Mouse (Mus musculus) 416B (cell line): ENCODE data around the gene Atxn7l2.

ENCODE experiments used
- DNase-seq: peaks from one replicate; pipeline ENCODE4 v3.0.0; 2011; ENCODE audit warnings: low read depth

Gene Atxn7l2

DNA sequence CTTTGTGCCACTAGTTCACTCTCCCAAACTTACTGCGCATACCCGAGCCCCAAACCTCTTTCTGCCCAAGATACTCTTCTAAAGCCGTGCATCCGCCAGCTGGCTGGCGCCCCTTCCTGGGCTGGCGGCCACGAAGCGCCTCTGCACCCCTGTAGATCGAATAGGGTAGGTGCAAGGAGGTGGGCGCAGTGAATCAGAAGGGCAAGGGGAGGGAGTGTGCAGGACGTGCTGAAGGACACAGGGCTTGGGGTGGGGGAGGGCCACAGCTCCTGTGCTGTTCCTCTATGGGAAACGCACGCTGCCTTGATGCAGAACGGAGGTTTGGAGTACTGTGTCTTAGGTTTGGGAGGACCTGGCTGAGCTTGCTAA, at the start of gene Atxn7l2:
Gene Atxn7l2 (minus strand): TSS at position 164 of the 369 bp plus-strand sequence.
- DNase-seq = peak; percentile 85

DNA sequence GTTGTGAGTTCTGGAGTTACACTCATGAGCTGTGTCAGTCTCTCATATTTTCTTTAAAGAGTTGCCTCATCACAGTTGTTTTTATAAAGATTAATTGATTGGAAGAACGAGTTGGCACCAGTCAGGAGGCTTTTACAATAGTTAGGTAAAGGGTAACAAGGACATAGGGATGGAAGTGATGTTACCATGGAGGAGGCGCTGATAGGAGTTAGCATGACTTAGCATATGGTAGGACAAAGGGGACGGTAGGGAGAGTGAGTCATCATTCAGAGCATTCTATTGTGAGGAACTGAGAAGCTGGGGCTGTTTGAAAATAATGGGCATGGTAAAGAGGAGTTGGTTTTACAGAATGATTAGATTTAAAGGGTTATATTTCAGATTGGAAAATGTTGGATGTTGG, 48.6 kb upstream of the Atxn7l2 start:
- peak; percentile 81 for DNase-seq

DNA sequence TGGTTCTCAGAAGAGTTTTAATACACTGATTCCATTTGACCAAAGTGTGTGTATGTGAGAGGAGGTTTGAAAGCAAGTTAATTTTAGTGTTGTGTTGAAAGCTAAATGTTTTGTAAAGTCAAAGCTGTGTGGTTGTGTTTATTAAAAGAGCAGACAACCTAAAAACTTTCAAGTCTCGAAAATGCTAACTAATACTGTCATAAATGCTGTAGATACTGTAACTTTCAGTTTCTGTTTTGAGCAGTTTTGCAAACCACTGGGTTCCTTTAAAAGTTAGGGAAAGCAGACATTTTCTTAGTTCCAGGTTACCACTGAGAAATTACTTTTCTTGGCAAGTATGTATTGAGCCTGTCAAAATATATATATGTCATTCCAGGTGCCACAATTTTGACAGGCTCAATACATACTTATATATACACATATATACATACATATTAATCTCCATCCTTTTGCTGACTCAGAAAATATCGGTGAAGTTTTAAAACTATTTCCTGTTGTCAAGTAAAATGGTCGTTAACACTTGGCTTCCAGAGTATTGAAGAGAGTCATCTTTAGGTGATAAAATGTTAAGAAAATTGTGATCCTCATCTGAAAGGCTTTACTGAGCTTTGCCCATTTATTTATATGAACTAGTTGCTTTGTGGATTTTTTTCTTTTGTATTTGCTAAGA, 47.2 kb upstream of the Atxn7l2 start:
- peak; percentile 51 for DNase-seq

DNA sequence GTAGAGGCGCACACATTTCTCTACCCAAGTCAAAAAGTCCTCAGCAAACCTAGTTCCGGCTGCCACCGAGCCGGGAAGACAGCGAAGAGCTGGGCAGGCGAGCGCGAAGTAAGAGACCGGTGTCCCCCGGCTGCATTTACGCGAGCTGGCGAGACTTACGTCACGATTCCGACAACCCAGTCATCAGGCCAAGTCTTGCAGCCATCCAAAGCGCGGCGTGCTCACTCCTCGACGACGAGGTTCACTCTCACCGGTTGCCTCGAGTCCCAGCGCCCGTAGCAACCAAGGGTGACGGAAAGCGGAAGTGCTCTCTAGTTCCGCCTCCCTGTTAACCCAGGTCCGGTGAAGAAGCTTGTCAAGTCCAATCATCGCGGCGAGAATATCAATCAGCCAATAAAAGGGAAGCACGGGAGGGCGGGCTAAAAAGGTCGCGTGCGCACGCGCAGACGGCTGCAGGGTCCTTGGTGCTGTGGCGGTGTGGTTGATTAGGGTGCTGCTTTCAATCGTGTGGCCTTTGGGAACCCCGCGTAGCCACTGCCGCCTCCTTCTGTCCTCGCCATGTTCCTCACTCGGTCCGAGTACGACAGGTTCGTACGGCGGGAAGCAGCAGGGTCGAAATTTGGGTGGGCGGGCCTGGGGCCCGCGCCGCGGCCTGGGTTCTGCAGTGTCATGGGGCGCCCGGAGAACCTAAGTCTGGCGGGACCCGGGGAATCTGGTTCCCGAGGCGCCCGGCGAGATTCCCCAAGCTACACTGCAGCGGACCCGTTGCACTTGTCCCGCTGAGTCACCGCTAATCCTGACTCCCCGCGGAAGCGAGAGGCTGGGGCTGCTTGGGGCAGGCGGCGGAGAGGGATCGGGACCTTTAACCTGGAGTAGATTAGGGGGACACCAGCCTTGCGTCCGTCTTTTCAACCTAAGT, 46.2 kb upstream of the Atxn7l2 start, which contains the start of gene Psma5:
Gene Psma5 (plus strand): TSS at position 208 of the 919 bp plus-strand sequence.
- peak; percentile 99 for DNase-seq

DNA sequence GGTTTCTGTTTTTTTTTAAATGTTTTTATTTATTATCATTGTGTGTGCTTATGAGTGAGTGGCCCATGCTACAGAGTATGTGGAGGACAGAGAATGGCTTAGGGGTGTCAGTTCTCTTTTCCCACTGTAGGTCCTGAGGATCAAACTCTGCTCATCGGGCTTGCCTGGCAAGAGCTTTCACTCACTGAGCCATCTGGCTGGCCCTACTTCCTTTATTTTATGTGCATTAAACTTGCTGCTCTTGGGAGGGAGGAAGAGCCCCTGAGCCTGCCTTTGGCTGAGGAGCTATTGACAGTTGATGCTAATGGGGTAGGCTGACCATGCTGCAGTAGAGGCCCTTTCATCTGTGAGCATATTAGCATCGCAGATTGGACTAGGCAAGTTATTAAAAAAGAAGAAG, 36.1 kb upstream of the Atxn7l2 start:
- no peak for DNase-seq

DNA sequence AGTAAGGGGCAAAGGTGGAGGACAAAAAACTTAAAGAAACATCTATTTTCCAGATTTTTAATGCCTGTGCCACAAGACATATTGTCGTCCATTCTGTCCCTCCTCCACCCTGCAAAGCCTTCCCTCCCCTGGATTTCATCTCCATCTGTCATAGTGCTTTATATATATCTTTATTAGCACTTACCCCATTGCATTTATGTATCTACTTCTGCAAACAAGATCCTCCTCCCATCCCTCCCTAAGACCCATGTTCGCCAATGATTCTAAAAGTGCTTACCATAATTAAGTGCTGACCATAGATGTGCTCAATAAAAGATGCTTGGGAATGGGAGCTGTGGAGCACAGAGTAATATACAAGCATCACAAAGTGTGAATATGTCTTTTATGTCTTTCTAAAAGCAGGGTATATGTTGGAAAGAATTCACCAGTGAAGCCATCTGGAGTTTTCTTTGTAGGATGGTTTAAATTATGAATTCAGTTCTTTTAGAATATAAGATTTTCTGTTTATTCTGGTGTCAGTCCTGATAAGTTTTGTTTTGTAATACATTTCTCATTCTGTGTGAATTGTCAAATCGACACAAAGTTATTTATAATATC, 30.6 kb upstream of the Atxn7l2 start:
- no peak for DNase-seq

DNA sequence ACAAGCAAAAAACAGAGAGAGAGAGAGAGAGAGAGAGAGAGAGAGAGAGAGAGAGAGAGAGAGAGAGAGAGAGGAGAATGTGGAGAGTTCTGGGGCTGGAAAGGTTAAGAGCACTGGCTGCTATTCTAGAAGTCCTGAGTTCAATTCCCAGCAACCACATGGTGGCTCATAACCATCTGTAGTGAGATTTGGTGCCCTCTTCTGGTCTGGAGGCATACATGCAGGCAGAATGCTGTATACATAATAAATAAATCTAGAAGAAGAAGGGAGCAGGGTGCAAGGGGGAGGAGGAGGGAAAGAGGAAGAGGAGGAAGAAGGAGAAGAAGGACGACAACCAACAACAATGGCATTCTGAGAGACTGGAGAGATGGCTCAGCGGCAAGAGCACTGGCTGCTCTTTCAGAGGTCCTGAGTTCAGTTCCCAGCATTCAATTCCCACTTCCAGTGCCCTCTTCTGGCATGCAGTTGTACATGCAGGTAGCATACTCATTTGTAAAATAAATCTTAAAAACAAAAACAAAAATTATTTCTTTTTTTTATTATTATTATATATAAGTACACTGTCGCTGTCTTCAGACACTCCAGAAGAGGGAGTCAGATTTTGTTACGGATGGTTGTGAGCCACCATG, 26.9 kb upstream of the Atxn7l2 start:
- DNase-seq = peak; percentile 29

DNA sequence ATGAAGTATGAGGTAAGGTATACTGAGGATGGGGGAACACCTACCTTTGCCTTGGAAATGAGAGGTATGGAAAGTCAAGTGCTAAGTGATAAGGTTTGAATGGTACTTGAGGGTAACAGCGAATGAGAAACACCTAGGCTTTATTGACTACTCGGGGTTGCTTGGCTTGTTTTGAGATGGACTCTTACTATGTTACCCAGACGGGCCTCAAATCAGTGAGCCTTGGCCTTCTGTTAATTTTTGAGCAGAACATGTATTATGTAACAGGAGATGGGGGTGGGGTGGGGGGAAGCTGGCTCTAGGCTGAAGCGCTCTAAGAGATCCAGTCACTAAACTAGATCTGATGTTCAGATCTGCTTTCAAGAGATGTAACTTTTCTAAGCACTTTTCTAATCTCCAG, 20.9 kb upstream of the Atxn7l2 start:
- DNase-seq = no peak

DNA sequence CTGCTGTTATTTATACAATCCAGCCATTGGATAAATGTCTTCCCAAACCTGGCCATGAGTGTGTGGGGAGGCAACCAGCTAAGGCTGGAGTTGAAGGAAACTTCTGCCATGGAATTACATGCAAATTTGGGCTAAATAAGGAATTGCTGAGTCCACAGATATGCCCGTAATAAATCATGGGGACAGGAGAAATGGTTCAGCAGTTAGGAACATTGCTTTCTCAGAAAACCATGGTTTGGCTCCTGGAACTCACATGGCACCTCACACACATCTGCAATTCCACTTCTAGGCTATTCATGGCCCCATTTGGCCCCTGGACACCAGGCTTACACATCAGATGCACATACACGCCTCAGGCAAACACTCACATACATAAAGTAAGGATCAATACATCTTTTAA, 16.8 kb upstream of the Atxn7l2 start:
- no peak for DNase-seq

DNA sequence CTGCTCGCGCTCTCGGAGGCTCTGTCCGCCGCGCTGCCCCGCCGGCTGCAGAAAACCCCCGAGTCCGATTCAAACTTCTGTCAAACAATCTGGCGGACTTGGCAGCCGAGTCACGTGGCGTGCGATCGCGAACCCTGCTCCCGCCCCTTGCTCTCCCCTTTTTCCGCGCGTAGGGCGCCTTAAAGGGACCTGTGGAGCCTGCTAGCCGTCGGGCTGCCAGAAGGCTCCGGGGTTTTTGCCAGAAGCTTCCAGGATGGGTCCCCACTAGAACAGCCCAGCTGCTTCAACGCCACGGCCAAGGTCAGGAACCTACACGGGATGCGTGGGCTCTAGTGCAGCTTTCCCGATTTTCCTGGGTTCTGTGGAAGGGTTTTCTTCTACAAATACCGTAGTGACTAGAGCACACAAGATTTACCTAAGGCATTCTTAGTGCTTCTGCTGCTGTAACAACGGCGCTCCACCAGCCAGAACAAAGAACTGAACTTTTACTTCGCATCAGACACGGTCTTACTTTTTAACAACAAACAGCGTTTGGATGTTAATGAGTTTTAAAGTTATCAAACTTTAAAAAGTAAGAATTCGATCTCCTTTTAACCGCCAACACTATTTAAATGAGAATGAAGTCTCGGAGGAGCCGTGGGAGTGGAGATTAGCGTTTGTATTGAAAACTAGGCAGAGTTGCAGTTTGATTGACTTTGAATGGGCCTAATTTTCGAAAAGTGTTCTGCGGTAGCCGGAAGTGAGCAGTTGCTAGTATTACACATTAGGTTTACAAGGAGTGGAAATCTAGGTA, 16.0 kb upstream of the Atxn7l2 start, which contains the start of gene Sypl2:
Gene Sypl2 (minus strand): TSS at position 91 of the 793 bp plus-strand sequence.
- DNase-seq = no peak

DNA sequence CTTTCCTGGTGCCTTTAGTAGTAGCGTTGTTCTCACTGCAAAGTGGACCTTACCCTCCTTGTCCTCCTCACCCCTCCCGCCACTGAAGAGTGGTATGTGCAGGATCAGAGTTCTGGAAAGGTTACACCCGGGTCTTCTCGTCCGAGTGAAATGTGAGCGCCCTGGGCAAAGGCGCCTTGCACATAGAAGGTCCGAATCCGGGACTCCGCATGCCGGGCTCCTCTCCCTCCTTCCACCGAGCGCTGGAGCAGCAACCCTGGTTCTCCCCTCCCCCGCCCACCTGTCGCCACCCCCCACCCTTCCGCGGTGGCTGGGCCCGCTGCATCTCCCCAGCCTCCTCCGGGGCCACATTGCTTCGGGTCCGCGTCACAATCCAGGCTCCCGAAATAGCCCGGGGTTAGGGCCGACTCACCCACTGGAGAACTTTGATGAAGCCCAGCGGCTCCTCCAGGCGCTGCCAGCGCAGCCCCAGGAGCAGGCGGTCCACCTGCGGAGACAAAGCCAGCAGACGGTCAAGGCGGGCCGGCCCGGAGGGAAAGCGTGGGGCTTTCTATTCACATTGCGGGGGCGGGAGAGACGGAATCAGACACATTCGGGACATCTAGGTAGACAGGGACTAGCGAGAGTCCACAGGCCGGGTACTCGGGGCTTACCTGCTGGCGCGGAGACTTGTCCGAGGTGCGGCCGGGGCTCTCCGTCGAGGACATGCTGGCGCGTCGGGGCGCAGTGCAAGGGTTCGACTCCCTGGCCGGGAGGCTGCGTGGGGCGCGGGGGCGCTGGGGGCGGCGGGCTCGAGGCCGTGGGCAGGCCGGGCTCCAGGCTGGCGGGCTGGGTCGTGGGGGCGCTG, 15.2 kb upstream of the Atxn7l2 start:
- no peak for DNase-seq

DNA sequence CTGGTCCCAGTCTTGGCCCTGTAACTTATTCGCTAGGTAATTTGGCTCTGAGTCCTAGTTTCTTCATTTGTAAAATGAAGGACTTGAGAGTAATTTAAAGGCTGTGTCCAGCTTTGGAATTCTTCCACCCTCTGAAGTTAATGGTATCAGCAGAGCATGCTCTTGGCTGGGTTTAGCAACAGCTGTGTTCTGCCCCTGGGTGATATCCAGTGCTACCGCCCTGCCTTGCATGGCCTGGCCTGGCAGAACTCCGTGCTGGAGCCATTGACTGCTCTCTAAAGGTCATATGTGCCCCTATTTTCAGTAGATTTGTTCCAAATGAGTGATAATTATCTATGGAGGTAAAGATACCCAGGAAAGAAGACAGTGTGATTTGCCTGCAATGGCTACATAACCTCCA, 9.9 kb upstream of the Atxn7l2 start:
- no peak for DNase-seq

DNA sequence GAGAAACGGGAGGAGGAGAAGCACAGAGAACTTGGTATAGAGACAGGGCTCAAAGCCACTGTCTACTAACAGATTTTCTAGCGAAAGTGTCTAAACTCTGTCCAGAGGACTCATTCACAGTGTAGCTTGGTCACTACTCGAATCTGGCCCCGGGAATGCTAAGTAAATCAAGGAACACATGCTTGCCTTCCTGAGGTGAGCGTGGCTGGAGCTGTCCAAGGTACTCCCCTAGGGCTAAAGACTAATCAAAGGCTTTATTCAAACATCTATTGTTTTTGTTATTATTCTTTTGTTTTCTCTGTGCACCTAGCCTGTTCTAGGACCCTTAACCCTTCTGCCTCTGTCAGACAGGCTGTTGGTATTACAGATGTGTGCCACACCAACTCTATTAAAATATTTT, 4.0 kb upstream of the Atxn7l2 start:
- DNase-seq = peak; percentile 47

DNA sequence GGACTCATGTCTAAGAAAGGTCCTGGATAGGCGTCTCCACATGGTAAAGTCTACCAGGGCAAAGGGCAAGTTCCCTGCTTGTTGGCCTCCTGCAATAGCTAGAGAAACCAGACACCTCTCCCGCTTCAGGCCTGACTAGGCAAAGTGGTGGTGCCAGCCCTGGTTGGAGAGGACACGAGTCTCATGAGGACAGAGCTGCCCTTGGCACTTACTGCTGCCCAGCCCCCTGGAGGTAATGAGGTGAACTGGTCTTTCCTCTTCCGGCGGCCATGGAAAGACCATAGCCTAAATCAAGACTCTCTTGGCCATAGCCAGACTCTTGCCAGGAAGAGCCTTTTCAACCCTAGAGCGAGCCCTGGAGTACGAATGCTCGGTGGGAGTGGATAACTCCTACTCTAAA, 1.7 kb upstream of the Atxn7l2 start:
- no peak for DNase-seq

DNA sequence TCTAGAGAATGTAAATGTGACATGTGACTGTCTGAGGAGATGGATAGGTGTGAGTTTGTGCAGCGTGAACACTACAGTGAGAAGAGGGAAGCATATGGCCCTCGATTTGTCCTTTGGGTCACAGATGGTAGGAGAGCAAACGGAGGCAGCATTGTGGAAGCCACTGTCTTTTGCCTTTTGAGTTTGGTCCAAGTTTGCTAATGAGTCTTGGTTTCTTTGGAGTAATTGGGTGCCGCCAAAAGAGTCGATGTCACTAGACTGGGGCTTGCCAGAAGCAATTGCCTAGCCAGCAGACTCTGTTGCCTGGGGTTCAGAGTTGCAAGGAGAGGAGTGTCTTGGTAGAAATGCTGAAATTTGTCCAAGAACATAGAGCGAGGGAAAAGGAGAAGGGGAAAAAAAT, 1.1 kb upstream of the Atxn7l2 start:
- no peak for DNase-seq

DNA sequence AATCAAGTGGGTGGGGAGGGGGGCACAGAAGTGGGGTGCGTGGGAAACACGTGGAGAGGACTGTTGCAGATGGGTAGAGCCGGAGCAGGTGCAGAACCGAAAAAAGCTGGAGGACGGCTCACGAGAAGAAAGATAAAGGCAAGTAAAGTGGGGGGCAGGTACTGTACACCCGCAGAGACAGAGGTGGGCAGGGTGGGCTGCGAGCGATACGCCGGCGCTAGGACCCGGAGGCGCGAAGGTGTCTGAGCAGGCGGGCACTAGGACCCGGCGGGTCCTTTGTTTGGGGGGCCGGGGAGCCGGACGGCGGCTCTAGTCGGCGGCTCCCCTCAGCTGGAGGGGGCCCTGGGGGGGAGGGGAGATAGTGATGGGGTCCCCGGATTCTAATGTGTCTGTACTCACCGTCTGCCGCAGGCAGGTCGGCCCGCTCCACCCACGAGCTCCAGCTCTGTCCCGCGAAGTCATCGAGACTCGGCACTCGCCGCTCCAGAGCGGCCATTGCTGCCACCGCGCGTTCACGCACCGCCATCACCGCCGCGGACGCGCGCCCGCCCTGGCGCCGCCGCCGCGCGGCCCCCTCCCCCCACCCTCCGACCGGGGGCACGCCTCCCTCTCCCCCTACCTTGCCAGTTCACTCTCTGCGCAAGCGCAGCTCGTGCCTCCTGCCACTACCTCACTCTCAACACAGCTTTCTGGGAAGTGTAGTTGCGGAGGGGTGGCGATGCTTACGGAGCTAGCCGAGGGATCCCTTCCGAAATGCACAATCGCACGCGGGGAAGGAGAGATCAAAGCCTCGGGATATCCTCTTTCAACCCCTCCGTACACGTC, 576 bp downstream of the Atxn7l2 start:
- DNase-seq = peak; percentile 96

DNA sequence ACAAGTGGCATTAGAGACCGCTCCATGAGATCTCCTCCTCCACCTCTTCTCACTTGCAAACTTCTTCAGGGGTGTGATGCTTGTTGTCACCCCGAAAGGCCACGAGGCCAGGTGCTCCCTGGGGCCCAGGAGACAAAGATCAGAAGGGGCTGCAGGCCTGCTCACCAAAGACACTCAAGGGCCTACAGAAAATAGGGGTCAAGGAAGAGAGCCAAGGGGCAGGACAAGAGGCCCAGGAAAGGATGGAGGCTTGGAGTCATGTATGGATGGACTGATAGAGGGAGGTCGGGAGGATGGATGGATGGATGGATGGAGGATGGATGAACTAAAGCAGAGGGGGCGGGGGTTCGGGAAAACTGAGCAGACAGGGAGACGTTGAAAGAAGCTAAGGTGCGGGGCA, 1.2 kb downstream of the Atxn7l2 start:
- peak; percentile 11 for DNase-seq

DNA sequence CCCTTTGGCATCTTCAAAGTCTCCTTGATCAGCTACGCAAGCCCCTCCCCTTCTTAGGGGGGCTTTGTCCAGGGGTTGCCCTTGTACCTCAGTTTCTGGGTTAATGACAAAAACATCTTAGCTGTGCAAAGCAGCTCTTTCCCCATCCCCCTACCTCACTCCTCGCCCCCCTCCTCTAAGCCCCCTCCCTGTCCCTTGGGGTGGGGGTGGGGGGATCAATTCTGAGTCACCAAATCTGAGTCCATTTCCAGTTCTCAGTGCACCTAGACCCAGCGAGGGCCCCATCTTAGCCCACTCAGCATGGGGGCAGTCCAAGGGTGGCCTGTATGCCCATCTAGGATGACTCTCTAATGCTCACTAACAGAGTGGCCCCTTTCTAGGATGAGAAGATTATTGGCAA, 1.7 kb downstream of the Atxn7l2 start:
- no peak for DNase-seq

DNA sequence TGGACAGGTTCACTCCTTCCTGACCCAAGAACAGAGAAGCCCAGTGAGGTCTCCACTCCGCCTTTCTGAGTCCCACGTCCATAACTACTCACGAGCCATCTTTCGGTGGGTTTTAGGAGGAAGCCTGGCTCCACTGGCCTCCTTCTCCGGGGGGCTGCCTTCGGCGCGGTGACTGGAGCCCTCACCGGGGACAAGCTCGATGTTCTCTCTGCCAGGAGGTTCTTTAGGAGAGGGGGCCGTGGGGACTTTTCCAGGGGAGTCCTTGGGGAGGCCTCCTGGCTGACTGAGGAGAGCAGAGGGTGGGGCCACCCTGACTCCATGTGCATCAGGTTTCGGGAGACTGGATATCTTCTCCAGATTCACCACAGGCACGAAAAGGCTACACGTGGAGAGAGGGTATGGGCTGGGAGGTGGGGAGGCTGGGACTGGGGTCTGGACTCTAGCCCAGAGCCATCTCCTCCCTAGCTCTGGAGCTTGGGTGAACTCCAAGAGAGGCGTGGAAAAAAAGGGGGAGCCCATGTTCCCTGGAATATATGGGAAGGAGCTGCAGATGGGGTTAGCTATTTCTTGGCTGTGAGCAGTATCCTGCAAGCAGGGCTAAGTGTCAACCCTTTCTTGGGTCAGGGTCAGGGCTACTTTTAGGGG, 3.9 kb downstream of the Atxn7l2 start:
- no peak for DNase-seq
